Mouse (Mus musculus) gastrocnemius, postnatal 4 days (tissue): ENCODE measurements around the gene Clec14a. TPM values are rescaled to one million over a fixed set of nuclear protein-coding genes. Genes with fewer than 3 reads are reported as not detected.
"Not testable (repeated sequence)": the region's sequence is repeated elsewhere in the genome, so short reads cannot be mapped to it uniquely, and the experiment has no call there.

ENCODE experiments used
- DNase-seq, 2 experiments: peaks; one replicate each; pipeline ENCODE4 v3.0.0; 2021 to 2022; ENCODE audit warnings: low spot score in 2 of 2, mixed read lengths in 2 of 2
- long read RNA-seq, 2 experiments: library from polyadenylated mRNA; stranded (forward); transcript quantifications; one replicate each; pipeline ENCODE4 v2.0.0; 2021
- total RNA-seq, 2 experiments: library from RNA; stranded (reverse); gene quantifications; 2 replicates each; pipeline ENCODE4 v1.2.3; 2021

Clec14a gene
- total RNA-seq, result 10 to 100 TPM; 18.2 to 19.7 TPM
- long read RNA-seq, experiment 1, full-length matches to known transcripts, result 57 of 57 reads
- long read RNA-seq, experiment 1, partial matches to known transcripts, result 0 of 57 reads
- long read RNA-seq, experiment 1, other reads (novel, unspliced or antisense), result 0 of 57 reads
- long read RNA-seq, experiment 2, full-length matches to known transcripts, result 67 of 67 reads
- long read RNA-seq, experiment 2, partial matches to known transcripts, result 0 of 67 reads
- long read RNA-seq, experiment 2, other reads (novel, unspliced or antisense), result 0 of 67 reads

DNA sequence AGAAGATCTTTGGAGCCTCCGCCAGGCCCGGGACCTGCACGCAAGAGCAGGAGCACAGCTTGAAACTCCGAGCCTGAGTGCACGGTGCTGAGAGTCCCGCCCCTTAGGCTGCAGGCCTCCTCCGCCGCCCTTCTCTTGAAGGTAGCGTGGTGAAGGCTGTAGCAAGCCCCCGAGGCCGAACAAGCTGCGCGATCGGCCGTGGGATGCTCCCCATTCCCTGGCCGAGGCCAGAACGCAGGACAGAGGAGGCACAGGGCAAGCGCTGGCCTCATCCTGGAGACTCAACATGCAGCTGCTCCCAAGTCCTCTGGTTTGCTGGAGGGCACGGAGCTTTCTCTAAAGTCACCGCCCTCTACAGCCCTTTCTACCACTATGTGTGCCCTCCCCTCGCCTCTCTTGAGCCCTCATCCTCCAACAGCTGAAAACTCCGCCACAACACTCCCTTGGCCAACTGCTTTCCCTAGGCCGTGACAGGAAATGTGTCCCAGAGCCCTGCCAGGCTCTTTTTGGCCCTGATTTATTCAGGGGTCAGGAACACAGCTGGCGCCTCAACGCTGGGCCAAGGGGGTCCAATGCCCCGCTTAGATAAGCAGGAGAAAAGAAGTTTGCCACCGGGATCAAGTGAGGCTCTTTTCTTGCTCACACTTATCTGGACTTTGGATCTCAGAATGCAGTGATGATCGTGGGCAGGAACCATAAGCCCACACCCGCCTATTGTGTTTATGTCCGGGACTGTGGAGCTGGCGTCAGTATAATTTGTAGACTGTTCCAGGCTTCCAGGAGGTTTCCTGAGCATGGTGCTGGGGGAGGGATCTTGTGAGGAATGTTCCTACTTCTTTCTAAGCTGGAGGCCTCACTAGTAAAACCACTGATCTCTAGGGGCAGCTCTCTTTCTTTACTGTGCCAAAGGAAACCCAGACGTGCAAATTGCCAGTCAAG lies at the start of gene Clec14a:
Gene Clec14a, minus strand, starts transcription at position 728 of the 939 bp plus-strand sequence.
- peak; percentile 19 to 50 for DNase-seq

DNA sequence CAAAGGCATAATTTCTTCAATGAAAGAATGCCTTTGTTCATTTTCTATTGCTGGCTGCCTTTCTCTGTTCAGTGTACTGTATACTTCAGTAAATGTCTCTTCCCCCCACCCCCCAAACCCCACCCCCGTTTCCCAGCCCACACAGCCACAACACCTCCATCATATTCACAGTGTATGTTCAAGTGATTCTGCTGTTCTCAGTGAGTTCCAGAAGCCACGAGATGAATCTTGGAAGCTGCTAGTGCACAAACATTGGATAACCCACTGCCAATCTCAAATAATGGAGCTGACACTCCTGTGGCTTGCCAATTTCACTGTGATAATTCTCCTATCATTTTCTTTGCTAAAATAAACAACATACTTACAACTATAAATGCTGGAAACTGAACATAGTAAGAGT lies 38.7 kb upstream of the Clec14a start:
- no peak for DNase-seq

DNA sequence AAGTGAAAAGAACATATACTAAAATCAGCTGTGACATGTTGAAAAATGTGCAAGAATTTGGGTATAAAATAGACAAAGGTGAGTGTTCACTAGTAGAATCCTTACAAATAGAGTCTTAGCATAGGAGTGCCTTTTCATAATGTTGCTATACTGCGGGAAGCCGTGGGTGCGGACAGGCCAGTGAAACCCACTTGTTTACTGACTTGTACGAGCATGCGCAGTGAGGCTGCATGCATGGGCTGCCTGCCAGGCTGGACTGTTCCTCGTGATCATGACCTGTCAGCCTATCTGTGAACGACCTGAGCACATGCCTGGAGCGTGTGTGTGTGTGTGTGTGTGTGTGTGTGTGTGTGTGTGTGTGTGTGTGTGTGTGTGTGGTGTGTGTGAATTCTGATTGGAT lies 37.3 kb upstream of the Clec14a start:
- not testable (repeated sequence) for DNase-seq

DNA sequence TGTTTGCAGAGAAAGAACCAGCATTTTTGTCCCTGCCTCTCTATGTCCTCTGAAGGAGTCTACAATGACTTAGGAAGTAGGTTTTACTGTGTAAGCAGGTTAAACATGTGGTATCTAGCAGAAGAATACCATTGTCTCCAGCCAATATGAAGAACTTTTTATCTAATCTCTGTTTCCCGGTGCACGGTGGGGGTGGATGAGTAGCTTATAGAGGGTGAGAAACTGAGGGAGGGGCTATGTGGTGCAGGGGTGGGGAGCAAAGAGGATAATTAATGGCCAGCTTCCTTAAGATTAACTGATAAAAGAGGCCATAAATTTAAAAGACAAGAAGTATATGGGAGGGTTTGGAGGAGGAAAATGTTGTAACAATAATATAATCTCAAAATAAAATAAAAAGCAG lies 36.5 kb upstream of the Clec14a start:
- DNase-seq, result no peak

DNA sequence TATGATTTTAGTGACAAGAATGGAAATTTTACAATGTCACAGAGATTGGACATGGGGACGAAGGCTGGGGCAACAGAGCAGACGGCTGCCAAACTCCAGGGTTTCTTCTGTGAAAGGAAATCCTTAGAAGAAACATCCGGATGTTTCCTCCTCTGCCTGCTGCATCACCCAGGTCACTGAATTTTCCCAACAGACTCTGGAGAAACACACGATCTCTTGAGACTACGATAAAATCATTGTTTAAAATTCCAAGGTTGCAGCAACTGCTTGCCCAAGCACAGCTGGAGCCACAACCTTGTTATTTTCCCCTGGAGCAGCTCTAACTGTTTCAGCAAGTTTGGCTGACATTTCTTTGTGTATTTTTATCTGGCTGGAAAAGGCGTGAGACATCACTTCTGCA lies 27.9 kb upstream of the Clec14a start:
- no peak for DNase-seq

DNA sequence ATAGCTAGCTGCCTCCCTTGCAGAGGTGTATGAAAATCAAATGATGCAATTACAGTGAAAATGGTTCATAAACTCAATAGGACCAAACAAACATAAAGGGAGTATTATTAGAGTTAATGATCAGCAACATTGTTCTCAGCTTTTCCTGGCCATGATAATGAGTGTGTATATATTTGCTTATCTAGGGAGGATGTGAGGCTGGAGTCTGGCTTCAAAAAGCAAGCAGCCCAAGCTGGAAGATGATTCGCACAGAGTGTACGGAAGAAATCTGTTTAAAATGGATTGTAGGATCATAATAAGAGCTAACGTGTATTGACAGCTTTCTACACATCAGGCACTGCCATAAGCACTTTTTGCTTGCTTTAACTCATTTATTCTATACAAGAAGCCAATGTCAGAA lies 16.8 kb upstream of the Clec14a start:
- no peak for DNase-seq

DNA sequence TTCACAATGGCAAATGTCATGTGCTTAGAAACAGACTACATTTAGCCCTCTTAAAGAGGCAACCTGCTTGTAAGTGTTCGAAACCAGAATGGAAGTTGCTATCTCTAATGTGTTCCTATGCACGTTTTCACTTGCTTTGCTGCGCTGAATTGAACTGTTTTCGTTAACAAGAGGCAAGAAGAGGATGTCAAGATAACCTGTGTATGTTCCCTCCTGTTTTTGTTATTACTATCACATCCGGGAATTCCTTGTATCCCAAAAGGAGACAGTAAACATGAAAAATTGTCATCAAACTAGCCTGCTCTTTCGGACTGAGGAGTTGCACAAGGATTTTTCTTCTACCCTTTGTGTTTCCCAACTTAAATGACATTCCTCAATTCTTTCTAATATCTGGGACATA lies 1.4 kb upstream of the Clec14a start:
- DNase-seq, result no peak

DNA sequence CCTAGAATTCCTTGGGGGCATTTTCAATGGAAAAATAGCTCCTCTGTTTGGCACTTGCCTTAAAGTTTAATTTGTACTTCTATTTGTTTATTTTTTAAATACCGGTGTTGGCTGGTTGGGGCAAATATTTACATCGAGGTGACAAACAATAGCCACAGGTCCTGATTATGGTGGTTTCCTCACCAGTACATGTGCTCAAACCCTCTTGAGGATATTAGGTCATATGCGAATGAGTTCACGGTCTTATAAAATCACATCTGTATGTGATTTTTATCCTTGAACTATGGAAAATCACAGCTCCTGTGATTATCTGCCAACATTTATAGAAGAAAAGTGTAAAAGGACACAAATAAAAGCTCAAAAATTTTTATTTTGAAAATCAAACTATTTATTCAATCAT lies 415 bp upstream of the Clec14a start:
- DNase-seq, result no peak

DNA sequence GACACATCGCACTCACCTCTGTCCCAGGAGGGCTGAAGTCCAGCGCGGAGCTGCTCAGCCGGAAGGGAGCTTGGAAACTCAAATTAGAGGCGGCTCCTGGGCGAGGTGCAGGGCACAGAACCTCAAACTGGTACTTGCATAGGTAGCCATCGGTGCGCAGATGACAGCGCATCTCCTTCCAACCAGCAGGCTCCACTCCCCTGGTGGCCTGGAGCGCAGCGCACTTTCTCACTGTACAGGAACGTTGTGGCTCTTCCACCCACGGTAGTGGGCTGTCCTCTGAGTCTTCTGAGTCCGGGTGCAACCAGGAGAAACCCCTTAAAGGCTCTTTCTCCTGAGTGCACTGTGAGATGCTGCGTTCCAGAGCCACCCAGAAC lies 916 bp downstream of the Clec14a start:
- DNase-seq, result peak; percentile 21 to 41

DNA sequence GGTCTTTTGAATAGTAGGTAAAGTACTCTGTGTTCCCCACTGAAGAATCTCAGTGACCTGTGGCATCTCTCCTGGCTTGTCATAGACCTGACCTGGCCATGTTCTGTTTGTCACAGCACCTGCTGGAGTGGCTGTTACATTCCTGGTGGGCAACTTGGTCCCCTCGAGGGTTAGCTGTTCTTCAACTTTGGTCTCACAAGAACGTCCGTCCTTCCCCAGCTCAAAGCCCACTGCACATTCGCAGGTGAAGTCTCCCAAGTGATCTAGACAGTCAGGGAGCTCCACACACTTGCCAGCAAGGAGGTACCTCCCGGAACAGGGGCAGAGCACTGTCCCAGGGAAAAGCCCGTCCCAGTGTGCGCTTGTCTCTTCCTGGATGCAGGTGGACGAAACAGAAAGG lies 1.3 kb downstream of the Clec14a start:
- DNase-seq, result no peak

DNA sequence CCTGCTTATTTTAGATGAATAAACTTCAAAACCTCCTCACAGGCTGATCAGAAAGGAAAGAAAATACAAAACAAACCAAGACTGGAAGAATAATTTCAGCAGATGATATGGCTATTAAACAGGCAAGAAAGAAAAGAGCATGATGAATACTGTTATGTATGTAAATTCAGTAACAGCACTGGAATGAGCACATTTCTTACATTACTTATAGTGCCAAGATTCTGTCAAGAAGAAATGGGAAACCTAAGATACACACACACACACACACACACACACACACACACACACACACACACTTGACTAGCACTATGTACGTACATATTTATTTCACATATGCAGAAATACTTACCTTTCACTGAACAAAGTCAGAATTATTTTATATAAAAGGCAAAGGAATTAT lies 17.2 kb downstream of the Clec14a start:
- no peak for DNase-seq

DNA sequence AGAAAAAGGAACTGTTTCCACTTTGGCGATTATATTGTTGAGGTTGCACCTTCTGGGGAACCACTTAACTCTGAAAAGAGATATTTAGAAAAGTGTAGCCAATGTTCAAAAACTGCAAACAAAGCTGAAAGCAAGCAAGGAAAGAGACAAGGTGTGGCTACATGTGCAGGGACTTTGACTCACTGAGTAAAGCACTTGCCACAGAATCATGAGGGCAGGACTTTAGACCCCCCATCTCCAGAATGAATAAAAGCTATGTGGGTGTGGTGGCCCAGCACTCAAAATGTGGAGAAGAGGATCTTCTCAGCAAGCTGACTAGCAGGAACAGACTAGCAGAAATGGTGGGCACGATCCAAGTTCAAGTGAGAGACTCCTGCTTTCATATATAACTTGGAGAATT lies 36.6 kb downstream of the Clec14a start:
- no peak for DNase-seq

DNA sequence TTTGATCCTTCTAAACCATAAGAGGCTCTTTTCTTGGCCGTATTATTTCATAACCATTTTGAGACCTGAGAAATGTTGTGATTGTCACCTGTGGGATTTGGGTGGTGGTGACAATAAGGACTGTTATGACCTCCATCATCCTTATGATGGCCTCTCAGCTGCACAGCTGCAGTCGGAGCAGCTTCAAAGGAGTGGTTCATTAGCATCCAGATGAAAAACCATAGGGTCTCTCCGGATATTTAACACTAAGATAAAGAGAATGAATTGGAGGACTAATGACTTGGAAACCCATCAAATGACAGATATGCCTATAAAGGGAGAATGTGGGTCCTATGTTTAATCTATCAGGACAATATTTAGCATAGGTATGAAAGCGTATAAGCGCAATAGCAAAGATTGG lies 43.4 kb downstream of the Clec14a start:
- no peak for DNase-seq

DNA sequence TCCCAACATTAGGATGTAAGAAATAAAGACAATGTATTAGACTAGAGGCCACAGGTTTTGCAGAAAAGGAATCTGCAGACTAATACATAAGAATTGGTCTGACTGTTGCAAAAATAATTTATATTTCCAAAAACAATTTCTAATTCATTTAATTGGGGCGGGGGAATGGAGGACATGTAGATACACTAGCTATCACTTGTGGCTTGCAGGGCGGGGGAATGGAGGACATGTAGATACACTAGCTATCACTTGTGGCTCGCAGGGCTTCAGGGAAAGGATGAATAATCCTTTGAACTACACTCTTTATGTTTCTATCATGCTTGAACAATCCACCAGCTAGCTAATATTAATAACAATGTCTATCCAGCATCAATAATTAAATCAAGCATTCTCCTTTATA lies 50.0 kb downstream of the Clec14a start:
- no peak for DNase-seq

DNA sequence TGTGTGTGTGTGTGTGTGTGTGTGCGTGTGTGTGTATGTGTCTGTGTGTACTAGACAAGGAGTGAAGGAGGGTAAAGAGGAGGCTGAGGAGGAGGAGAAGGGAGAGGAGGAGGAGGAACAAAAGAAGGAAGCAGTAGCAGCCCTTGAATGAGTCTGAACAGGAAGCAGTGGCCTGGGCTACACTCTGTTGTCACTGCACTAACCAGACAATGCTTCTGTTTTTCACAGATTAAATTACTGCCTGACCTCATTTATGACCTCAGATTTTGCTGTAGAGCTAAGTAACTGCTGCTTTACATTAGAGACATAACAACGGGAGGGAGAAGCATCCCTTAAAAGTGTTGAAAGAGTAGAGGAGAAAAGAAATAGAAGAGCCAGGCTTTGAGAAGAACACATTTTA lies 52.9 kb downstream of the Clec14a start:
- DNase-seq, result no peak

Other genes with a start within 250 kb of the Clec14a start
- gene Sstr1, start 57.5 kb downstream of the Clec14a start, total RNA-seq, result under 1 TPM; 0.65 to 0.71 TPM